Mouse (Mus musculus) heart, embryonic 16.5 days (tissue): ENCODE measurements around the gene Fh1. TPM values are rescaled to one million over a fixed set of nuclear protein-coding genes. Genes with fewer than 3 reads are reported as not detected.

Experiments used
- ATAC-seq: fragments of 200-750 bp; cut with Nextera tagmentation; replicated peaks from 2 replicates; pipeline ENCODE4 v1.8.0; 2017; ENCODE audit warnings: moderate number of reproducible peaks; ENCODE audit not compliant: insufficient read depth, low FRiP score; ENCODE audit errors: extremely low read depth
- H3K27ac ChIP-seq: fragments of 300-500 bp; sonication (generic); 2 replicates; pipeline ENCODE4 v1.5.1; 2014; ENCODE audit warnings: mild to moderate bottlenecking, low read length, control low read depth, moderate library complexity
- H3K27me3 ChIP-seq: fragments of 300-500 bp; sonication (generic); 2 replicates; pipeline ENCODE4 v1.6.1; 2014; ENCODE audit warnings: low read length, mixed read lengths; ENCODE audit not compliant: control insufficient read depth, insufficient read depth
- H3K36me3 ChIP-seq: fragments of 300-500 bp; sonication (generic); 2 replicates; pipeline ENCODE4 v1.6.1; 2014; ENCODE audit not compliant: control insufficient read depth, insufficient read depth
- H3K4me1 ChIP-seq: fragments of 300-500 bp; sonication (generic); 2 replicates; pipeline ENCODE4 v1.6.1; 2014; ENCODE audit warnings: low read length, mixed read lengths; ENCODE audit not compliant: control insufficient read depth, insufficient read depth
- H3K4me2 ChIP-seq: fragments of 300-500 bp; sonication (generic); 2 replicates; pipeline ENCODE4 v1.6.1; 2014; ENCODE audit warnings: low read depth, mild to moderate bottlenecking, control low read depth, low read length
- H3K4me3 ChIP-seq: fragments of 300-500 bp; sonication (generic); 2 replicates; pipeline ENCODE4 v1.5.1; 2014; ENCODE audit warnings: mild to moderate bottlenecking, control low read depth, low read length
- H3K9ac ChIP-seq: fragments of 300-500 bp; sonication (generic); 2 replicates; pipeline ENCODE4 v1.6.1; 2014; ENCODE audit warnings: low read length, control low read depth
- H3K9me3 ChIP-seq: fragments of 300-500 bp; sonication (generic); replicated peaks from 2 replicates; pipeline ENCODE4 v1.6.1; 2016; ENCODE audit warnings: low read length; ENCODE audit not compliant: control insufficient read depth
- WGBS: fragments of 180-500 bp; shearing (Covaris S2); extraction: QIAGEN DNeasy Blood & Tissue Kit; methylation state at CpG from one replicate; pipeline ENCODE4 v1.1.7; 2014; 5-methylcytosine and 5-hydroxymethylcytosine counted together
- polyA plus RNA-seq: library from polyadenylated mRNA; unstranded; fragments of >200 nt; fragmentation: Nextera tagmentation; extraction: Ambion mirVana; gene quantifications from 2 replicates; pipeline ENCODE4 v1.2.1, GENCODE M21; 2015

Fh1 gene
- 301 and 326 TPM in 2 replicates for polyA plus RNA-seq

DNA sequence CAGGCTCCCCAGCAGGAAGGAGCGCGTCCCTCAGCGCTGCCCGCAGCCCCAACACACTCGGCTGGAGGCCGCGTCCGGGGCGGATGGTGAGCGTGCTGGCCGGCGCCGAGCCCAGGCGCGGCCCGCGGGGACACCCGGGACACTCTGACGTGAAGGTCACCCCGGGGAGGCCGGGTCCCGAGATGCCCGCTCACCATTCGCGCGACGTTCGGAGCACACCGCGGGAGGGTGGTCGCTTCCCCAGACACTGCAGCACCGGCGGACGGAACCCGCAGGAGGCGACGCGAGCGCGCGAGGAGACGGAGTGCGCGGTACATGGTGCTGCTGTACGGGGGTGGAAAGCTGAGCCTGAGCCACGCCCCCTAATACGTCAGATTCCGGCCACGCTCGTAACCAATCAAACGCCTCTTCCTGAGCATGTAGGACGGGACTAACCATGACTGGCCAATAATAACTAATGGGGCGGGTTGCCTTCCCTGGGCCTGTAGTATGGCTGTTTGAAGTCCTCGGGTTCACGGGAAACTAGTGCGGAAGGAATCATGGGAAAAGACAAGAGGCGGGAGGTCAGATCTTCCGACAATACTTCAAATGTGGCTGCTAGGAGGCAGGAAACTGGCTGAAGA, at the start of gene Fh1:
Fh1 (minus strand) TSS at position 379 of the 623 bp plus-strand sequence.
- Histone ChIP-seq H3K9ac (peak within 1 kb of the TSS; percentile 99), H3K36me3 (peaks cover 2% of the 10 kb centered on the region; the same call in 1 of the 2 replicates), H3K4me2 (peak within 1 kb of the TSS; percentile 84), H3K27ac (peak within 1 kb of the TSS; percentile 95), H3K4me1 (peaks cover 11% of the 10 kb centered on the region), H3K4me3 (peak within 1 kb of the TSS; percentile 91), H3K27me3 (no peaks in the 10 kb centered on the region), H3K9me3 (no peaks in the 10 kb centered on the region)
- WGBS = under 1% methylated on average over 58 of the region's 58 CpGs
- ATAC-seq = peak; percentile 99

DNA sequence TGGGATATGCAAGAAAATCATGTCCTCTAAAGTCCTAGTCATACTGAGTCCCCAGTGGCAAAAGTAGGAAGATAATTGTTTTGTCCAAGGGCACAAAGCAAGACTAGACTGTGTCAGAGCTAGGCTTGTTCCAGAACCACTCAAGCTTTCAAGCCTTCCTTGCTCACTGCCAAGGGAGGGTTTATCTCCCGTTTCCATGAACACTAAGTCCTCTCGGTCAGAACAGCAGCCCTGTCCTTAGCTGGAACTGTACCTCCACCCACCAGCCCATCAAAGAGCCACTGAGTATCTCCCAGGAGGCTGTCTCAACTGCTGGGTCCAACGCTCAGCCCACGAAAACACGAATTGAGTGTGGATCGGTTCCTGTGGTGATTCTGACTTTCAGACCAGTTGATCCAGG, 49.7 kb upstream of the Fh1 start:
- Histone ChIP-seq H3K27me3 (no peaks in the 10 kb centered on the region), H3K4me1 (no peaks in the 10 kb centered on the region), H3K9ac (no peak overlapping the region), H3K36me3 (no peaks in the 10 kb centered on the region), H3K4me2 (no peak overlapping the region), H3K9me3 (no peaks in the 10 kb centered on the region), H3K27ac (no peak overlapping the region), H3K4me3 (no peak overlapping the region)
- ATAC-seq = no peak
- WGBS = 62% methylated on average over 6 of the region's 6 CpGs

DNA sequence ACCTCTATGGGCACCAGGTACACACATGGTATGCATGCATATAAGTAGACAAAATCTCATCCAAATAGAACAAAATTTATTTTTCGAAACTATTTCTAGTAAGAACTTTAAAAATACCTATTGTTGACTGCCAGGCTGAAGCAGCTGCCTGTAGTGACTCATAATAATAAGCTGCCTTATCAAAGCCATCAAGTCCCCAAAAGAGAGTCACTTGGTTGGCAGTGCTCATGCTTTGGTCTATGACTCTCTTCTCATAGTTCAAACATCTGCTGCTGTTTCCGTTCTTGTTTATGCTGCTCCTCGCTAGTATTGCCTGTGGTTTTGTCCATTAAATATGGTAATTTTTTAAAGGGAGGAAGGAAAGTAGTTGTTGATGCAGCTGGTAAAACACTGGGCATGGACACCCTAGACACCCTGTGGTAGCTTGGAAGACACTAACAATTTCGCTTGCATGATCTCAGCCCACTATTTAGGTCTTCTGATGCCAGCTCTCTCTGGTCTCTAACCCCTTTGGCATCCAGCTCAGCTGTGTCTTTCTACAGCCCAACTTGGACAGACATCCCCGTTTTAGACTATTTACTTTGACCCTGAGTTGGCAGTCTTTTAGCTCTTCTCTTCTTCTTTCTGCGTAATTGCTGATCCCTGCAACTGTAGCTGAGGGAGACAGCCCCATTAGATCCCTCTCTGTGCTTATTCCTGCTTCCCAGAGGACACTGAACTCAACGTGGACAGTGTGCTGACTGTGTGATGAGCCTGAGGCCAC, 48.3 kb upstream of the Fh1 start:
- H3K36me3 ChIP-seq = no peaks in the 10 kb centered on the region
- WGBS = 80% methylated on average over 7 of the region's 7 CpGs
- no peak for ATAC-seq
- H3K4me2 ChIP-seq = no peak overlapping the region
- H3K9me3 ChIP-seq = no peaks in the 10 kb centered on the region
- no peak overlapping the region for H3K9ac ChIP-seq
- no peaks in the 10 kb centered on the region for H3K4me1 ChIP-seq
- no peak overlapping the region for H3K4me3 ChIP-seq
- H3K27me3 ChIP-seq = no peaks in the 10 kb centered on the region
- H3K27ac ChIP-seq = no peak overlapping the region

DNA sequence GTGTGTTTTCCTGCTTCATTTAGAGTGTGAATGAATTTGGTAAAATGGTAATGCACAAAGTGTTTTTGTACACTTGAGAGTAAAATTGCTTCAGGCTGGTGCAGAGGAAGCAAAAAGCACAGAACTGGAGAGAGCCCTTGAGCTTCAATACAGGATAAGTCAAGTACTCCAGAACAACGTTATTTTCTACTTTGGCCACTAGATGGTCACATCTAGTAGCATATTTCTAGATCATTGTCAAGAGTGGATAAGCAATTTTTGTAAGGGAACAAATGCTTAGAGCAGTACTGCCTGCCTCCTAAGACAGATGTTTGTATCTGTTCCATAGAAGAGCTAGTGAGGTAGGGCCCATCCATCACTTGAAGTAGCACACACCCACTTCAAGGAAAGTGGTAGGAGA, 46.2 kb upstream of the Fh1 start:
- no peak for ATAC-seq
- Histone ChIP-seq H3K9me3 (no peaks in the 10 kb centered on the region), H3K36me3 (no peaks in the 10 kb centered on the region), H3K4me1 (no peaks in the 10 kb centered on the region), H3K4me2 (no peak overlapping the region), H3K4me3 (no peak overlapping the region), H3K27me3 (no peaks in the 10 kb centered on the region), H3K9ac (no peak overlapping the region), H3K27ac (no peak overlapping the region)
- WGBS = 14% methylated on average over 1 of the region's 1 CpGs

DNA sequence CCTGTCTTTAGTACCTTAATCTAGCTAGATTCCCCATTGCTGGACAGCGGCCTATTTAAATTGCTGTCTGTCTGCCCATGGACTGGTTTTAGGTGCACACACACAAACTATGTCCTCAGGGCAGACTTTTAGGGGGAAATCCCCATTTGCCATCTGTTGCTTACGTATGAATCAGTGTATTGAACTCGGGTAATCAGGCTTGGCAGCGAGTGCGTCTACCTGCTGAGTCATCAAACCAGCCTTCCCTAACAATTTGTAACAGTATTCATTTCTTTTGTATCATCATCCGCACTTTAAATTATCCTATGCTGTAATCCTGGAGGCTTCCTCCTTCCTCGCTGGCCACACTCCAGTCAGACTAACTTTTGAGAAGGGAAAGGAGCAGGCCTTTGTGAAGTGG, 44.6 kb upstream of the Fh1 start:
- WGBS = 81% methylated on average over 7 of the region's 7 CpGs
- H3K9me3 ChIP-seq = no peaks in the 10 kb centered on the region
- H3K36me3 ChIP-seq = no peaks in the 10 kb centered on the region
- H3K4me3 ChIP-seq = no peak overlapping the region
- no peak overlapping the region for H3K9ac ChIP-seq
- no peak overlapping the region for H3K27ac ChIP-seq
- H3K4me1 ChIP-seq = no peaks in the 10 kb centered on the region
- no peak overlapping the region for H3K4me2 ChIP-seq
- H3K27me3 ChIP-seq = no peaks in the 10 kb centered on the region
- no peak for ATAC-seq

DNA sequence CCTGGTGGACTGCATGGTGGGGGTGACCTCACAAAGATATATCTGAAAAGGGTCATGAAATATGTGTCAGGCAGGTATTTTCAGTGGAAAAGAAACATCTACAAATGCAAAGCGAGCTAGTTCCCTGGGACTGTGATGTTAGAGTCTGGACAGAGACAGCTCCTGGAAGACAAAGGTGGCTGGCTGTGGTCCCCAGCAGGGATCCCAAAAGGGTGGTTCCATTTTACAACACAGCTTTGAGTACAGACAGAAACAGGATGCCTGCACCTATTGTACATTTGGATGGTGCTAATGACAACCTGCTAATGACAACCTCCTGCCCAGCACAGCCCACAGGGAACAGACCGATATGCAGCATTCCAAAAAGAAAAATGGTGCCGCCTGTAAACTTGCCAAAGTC, 44.0 kb upstream of the Fh1 start:
- Histone ChIP-seq H3K4me3 (no peak overlapping the region), H3K27ac (no peak overlapping the region), H3K27me3 (no peaks in the 10 kb centered on the region), H3K4me1 (no peaks in the 10 kb centered on the region), H3K9ac (no peak overlapping the region), H3K9me3 (no peaks in the 10 kb centered on the region), H3K4me2 (no peak overlapping the region), H3K36me3 (no peaks in the 10 kb centered on the region)
- 85% methylated on average over 3 of the region's 3 CpGs for WGBS
- ATAC-seq = no peak

DNA sequence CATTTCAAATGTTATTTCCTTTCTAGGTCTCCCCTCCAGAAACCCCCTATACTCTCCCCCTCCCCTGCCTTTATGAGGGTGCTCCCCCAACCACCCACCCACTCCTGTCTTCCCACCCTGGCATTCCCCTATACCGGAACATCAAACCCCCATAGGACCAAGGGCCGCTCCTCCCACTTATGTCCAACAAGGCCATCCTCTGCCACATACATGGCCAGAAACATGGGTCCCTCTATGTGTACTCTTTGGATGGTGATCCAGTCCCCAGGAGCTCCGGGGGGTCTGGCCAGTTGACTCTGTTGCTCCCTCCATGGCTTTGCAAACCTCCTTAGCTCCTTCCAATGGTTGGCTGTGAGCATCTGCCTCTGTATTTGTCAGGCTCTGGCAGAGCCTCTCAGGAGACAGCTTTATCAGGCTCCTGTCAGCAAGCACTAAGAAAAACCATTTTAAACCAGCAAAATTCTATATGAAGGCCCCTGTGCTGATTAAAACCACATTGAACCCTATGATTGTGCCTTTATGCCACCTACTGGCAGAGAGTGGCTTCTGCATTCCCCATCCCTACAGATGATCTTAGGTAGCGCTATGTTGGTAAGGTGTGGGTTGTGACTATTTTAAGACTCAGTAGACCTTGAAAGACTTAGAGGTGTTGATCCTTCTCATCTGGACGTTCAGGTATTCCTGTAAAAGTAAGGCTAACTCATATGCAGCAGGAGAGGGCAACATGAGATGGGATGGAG, 43.4 kb upstream of the Fh1 start:
- Histone ChIP-seq H3K4me3 (no peak overlapping the region), H3K4me1 (no peaks in the 10 kb centered on the region), H3K36me3 (no peaks in the 10 kb centered on the region), H3K9ac (no peak overlapping the region), H3K4me2 (no peak overlapping the region), H3K27ac (no peak overlapping the region), H3K27me3 (no peaks in the 10 kb centered on the region), H3K9me3 (no peaks in the 10 kb centered on the region)
- WGBS = 57% methylated on average over 5 of the region's 5 CpGs
- ATAC-seq = no peak

DNA sequence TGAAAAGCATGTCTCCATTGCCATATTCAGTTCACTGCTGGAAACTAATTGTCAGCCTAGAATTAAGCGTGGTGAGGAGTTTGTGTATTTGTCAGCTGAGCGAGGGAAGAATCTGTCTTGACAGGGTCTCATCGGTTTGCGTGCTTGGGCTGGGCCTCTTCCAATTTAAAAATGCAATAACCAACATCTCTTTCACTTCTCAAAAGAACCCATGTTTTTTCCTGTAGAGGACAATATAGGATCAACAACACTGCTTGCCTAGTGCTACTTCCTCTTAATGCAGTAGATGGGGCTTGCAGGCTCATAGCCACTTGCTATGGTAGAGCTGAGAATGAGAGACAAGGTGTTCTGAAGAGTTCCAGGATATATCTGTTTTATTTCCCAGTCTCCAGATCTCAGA, 34.5 kb upstream of the Fh1 start:
- 82% methylated on average over 4 of the region's 4 CpGs for WGBS
- no peak overlapping the region for H3K27ac ChIP-seq
- H3K4me3 ChIP-seq = no peak overlapping the region
- H3K4me1 ChIP-seq = no peaks in the 10 kb centered on the region
- no peaks in the 10 kb centered on the region for H3K36me3 ChIP-seq
- H3K4me2 ChIP-seq = no peak overlapping the region
- no peak for ATAC-seq
- H3K27me3 ChIP-seq = no peaks in the 10 kb centered on the region
- no peaks in the 10 kb centered on the region for H3K9me3 ChIP-seq
- no peak overlapping the region for H3K9ac ChIP-seq

DNA sequence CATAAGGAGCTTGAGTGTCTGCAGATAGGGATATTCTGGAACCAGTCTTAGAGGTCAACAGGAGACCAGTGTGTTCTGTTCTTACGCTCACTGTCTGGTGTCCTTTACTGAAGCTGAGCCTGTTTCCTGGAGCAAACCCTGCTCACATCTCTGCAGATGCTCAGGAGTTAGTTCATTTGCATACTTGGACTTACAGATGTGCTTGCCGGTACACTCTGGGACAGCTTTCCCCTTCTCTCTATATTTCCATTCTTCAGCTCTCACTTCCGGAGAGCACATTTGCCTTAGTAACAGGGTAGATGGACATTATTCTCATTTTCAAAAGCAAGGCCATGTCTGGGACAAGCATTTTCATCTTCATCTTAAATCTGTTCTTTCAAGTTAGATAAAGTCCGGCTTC, 23.2 kb upstream of the Fh1 start:
- Histone ChIP-seq H3K27ac (no peak overlapping the region), H3K27me3 (no peaks in the 10 kb centered on the region), H3K9me3 (no peaks in the 10 kb centered on the region), H3K36me3 (no peaks in the 10 kb centered on the region), H3K4me3 (no peak overlapping the region), H3K9ac (no peak overlapping the region), H3K4me2 (no peak overlapping the region), H3K4me1 (no peaks in the 10 kb centered on the region)
- 89% methylated on average over 4 of the region's 4 CpGs for WGBS
- ATAC-seq = no peak
